Comparison of ENCODE assay signal across 9 mouse cellular contexts in genomic region chr2:181483562-181484318, GRCm38 (mm10). TPM values are rescaled to one million over a fixed set of nuclear protein-coding genes. Genes with fewer than 3 reads are reported as not detected.
DNase-seq lines count a peak whose midpoint lies in the region; ATAC-seq lines count a peak whose summit lies in the region.
"Had no signal": no experiment of that assay in that cellular context is flagged by ENCODE, and none has a peak within 500 bp of the region (broad histone marks: within the 10 kb centered on the region; RNA-seq: fewer than 3 reads in every experiment).

No protein-coding gene starts in this region.

- H3K27me3 ChIP-seq in heart, embryonic 13.5 days (replicated peaks): no peaks in the 10 kb centered on the region
- H3K27me3 ChIP-seq in forebrain, embryonic 14.5 days (replicated peaks; ENCODE audit: control insufficient read depth, insufficient read depth, low read length): no peaks in the 10 kb centered on the region
- H3K27me3 ChIP-seq: embryonic facial prominence, embryonic 15.5 days had no signal

- H3K4me2 ChIP-seq in heart, embryonic 13.5 days: peak overlapping the region; percentile 46
- no peak overlapping the region for H3K4me2 ChIP-seq in forebrain, embryonic 14.5 days (ENCODE audit: low read length)
- H3K4me2 ChIP-seq: embryonic facial prominence, embryonic 15.5 days had no signal

- ATAC-seq in heart, embryonic 13.5 days (ENCODE audit: extremely low read depth, insufficient number of reproducible peaks, low FRiP score, low TSS enrichment): peak; percentile 21; the same call in 1 of the 2 replicates
- ATAC-seq in monocyte, adult 5-6 weeks (replicated peaks; ENCODE audit: insufficient number of reproducible peaks, low FRiP score, low TSS enrichment, poor library complexity, severe bottlenecking): peak; percentile 89
- ATAC-seq in forebrain, embryonic 14.5 days: no peak

- H3K36me3 ChIP-seq in heart, embryonic 13.5 days: no peaks in the 10 kb centered on the region
- H3K36me3 ChIP-seq in forebrain, embryonic 14.5 days (ENCODE audit: control insufficient read depth, insufficient read depth, low read length): no peaks in the 10 kb centered on the region
- H3K36me3 ChIP-seq: embryonic facial prominence, embryonic 15.5 days had no signal

- 24% methylated on average over 7 of the region's 7 CpGs for WGBS in heart, embryonic 13.5 days
- 36% methylated on average over 7 of the region's 7 CpGs for WGBS in forebrain, embryonic 14.5 days

- H3K9ac ChIP-seq in heart, embryonic 13.5 days: peak overlapping the region; percentile 67
- H3K9ac ChIP-seq in forebrain, embryonic 14.5 days (ENCODE audit: low read length): no peak overlapping the region
- H3K9ac ChIP-seq: embryonic facial prominence, embryonic 15.5 days had no signal

- peak overlapping the region; percentile 43 for H3K27ac ChIP-seq in heart, embryonic 13.5 days (replicated peaks)
- H3K27ac ChIP-seq in forebrain, embryonic 14.5 days (ENCODE audit: low read depth, low read length): no peak overlapping the region
- H3K27ac ChIP-seq: embryonic facial prominence, embryonic 15.5 days had no signal

- no peaks in the 10 kb centered on the region for H3K9me3 ChIP-seq in heart, embryonic 13.5 days
- no peaks in the 10 kb centered on the region for H3K9me3 ChIP-seq in forebrain, embryonic 14.5 days (replicated peaks; ENCODE audit: control insufficient read depth, low read length)
- H3K9me3 ChIP-seq: embryonic facial prominence, embryonic 15.5 days had no signal

- no peak overlapping the region for H3K4me3 ChIP-seq in heart, embryonic 13.5 days
- no peak overlapping the region for H3K4me3 ChIP-seq in forebrain, embryonic 14.5 days (ENCODE audit: low read depth, low read length)
- H3K4me3 ChIP-seq: embryonic facial prominence, embryonic 15.5 days had no signal

- H3K4me1 ChIP-seq in heart, embryonic 13.5 days: peaks cover 32% of the 10 kb centered on the region
- H3K4me1 ChIP-seq in forebrain, embryonic 14.5 days (ENCODE audit: control insufficient read depth, insufficient read depth, low read length): no peaks in the 10 kb centered on the region
- H3K4me1 ChIP-seq: embryonic facial prominence, embryonic 15.5 days had no signal

- DNase-seq in ovary, adult 18-20 months (ENCODE audit: low spot score): peak; percentile 43
- DNase-seq in ovary, postnatal 14 days (ENCODE audit: low spot score): no peak
- peak; percentile 54 for DNase-seq in cerebellum, adult 11 months
- peak; percentile 66 to 73 for DNase-seq in kidney, postnatal 36 days
- DNase-seq in forebrain, embryonic 14.5 days (ENCODE audit: low spot score): no peak
- DNase-seq in layer of hippocampus, adult 18-20 months (ENCODE audit: low spot score in 2 of 2): no peak

RNA-seq across cellular contexts. Expression of gene Abhd16b, which starts 9.3 kb away (rescaled TPM):
- polyA plus RNA-seq in heart, embryonic 13.5 days (2015; fragmentation: Nextera tagmentation; extraction: Ambion mirVana): 0.11 and 0.27 TPM in 2 replicates
- not detected in 3 replicates for total RNA-seq in monocyte, adult 5-6 weeks (2017)
- polyA plus RNA-seq in forebrain, embryonic 14.5 days (2014; fragmentation: Nextera tagmentation; extraction: Ambion mirVana): not detected in 2 replicates
- total RNA-seq in layer of hippocampus, adult 18-20 months (2021): not detected

RNA-seq across cellular contexts. Expression of gene Tpd52l2, which starts 13.2 kb away (rescaled TPM):
- polyA plus RNA-seq in heart, embryonic 13.5 days (2015; fragmentation: Nextera tagmentation; extraction: Ambion mirVana): 109 and 118 TPM in 2 replicates
- 87.5 to 134 TPM (median 104 TPM) in 3 replicates for total RNA-seq in monocyte, adult 5-6 weeks (2017)
- polyA plus RNA-seq in forebrain, embryonic 14.5 days (2014; fragmentation: Nextera tagmentation; extraction: Ambion mirVana): 143 and 151 TPM in 2 replicates
- total RNA-seq in layer of hippocampus, adult 18-20 months (2021): 10 to 100 TPM; 71.5 to 78.4 TPM

RNA-seq across cellular contexts. Expression of gene Zbtb46, which starts 24.5 kb away (rescaled TPM):
- 10.6 TPM in 2 replicates for polyA plus RNA-seq in heart, embryonic 13.5 days (2015; fragmentation: Nextera tagmentation; extraction: Ambion mirVana)
- total RNA-seq in monocyte, adult 5-6 weeks (2017): 2.3 to 4.3 TPM (median 3.8 TPM) in 3 replicates
- polyA plus RNA-seq in forebrain, embryonic 14.5 days (2014; fragmentation: Nextera tagmentation; extraction: Ambion mirVana): 7.6 and 8.6 TPM in 2 replicates
- total RNA-seq in layer of hippocampus, adult 18-20 months (2021): 1 to 10 TPM; 8.0 to 8.4 TPM

RNA-seq across cellular contexts. Expression of gene Dnajc5, which starts 36.5 kb away (rescaled TPM):
- polyA plus RNA-seq in heart, embryonic 13.5 days (2015; fragmentation: Nextera tagmentation; extraction: Ambion mirVana): 77.4 and 79.8 TPM in 2 replicates
- 47.3 to 71.5 TPM (median 52.6 TPM) in 3 replicates for total RNA-seq in monocyte, adult 5-6 weeks (2017)
- 127 and 165 TPM in 2 replicates for polyA plus RNA-seq in forebrain, embryonic 14.5 days (2014; fragmentation: Nextera tagmentation; extraction: Ambion mirVana)
- 100 to 1,000 TPM; 274 to 282 TPM for total RNA-seq in layer of hippocampus, adult 18-20 months (2021)

Comparison
In these comparisons a context has a peak if more than half of its experiments do, and no peak if none do; other contexts are left out.
1. DNase-seq: peak in ovary, adult 18-20 months (single experiment), cerebellum, adult 11 months (single experiment) and kidney, postnatal 36 days (2 of 2); none in ovary, postnatal 14 days (single experiment), forebrain, embryonic 14.5 days (single experiment) and layer of hippocampus, adult 18-20 months (0 of 2).